Mouse (Mus musculus) adrenal gland, postnatal 25 days (tissue): ENCODE measurements around the gene Cntn1. TPM values are rescaled to one million over a fixed set of nuclear protein-coding genes. Genes with fewer than 3 reads are reported as not detected.
"Not testable (repeated sequence)": the region's sequence is repeated elsewhere in the genome, so short reads cannot be mapped to it uniquely, and the experiment has no call there.

Source experiments
- DNase-seq: peaks from one replicate; pipeline ENCODE4 v3.0.0; 2021; ENCODE audit warnings: mixed read lengths
- total RNA-seq: library from RNA; stranded (reverse); gene quantifications from 2 replicates; pipeline ENCODE4 v1.2.3, GENCODE M21; 2021

Cntn1 gene
- total RNA-seq, 1 experiment from 2014 or later: 3.2 TPM

- no peak for DNase-seq
These were observed 217.9 kb downstream of the Cntn1 start for GRCm38 (mm10) chr15:92268741-92269322.

GRCm38 (mm10) chr15:92271801-92272365 is 220.9 kb downstream of the Cntn1 start:
- DNase-seq: no peak

- no peak for DNase-seq
These were observed 225.9 kb downstream of the Cntn1 start for GRCm38 (mm10) chr15:92276826-92277225.

- no peak for DNase-seq
These were observed 227.0 kb downstream of the Cntn1 start for GRCm38 (mm10) chr15:92277984-92278383.

- no peak for DNase-seq
These were observed 230.0 kb downstream of the Cntn1 start for GRCm38 (mm10) chr15:92280966-92281365.

GRCm38 (mm10) chr15:92287616-92288015 is 236.7 kb downstream of the Cntn1 start:
- DNase-seq: no peak

GRCm38 (mm10) chr15:92296479-92296878 is 245.5 kb downstream of the Cntn1 start:
- no peak for DNase-seq

DNA sequence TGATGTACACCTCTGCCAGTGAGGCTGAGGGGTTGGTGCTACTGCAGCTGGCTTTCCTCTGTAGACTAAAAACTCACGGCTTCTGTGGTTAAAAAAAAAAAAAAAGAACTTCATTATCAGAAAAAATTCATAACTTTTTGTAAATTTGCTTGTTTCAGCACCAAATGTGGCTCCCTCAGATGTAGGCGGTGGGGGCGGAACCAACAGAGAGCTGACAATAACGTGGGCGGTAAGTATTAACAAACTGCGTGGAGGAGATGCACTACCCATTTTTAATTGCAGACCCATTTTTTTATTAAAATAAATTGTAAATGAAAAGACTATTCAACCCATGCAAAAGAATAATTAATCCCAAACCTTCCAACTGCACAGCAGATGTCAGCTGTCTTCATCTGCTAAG is 251.8 kb downstream of the Cntn1 start:
- no peak for DNase-seq

- DNase-seq: no peak
These were observed 253.3 kb downstream of the Cntn1 start for GRCm38 (mm10) chr15:92304221-92304620.

DNA sequence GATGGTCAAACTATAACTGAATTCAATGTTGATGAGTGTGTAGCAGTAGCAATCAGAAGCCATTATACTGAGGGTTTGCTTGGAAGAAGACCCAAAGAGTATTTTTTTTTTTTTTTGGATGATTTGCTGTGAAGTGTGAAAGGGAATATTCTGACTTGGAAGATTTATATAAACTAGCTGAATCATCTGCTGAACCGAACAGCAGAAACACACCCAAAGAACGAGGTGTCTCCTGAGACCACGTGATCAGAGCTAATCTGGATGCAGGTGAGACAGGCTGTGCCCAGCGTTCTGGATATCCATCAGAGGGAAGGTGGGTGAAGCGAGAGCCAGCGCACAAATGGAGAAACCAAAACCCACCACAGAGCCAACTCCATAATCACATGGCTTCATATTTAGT is 271.0 kb downstream of the Cntn1 start:
- no peak for DNase-seq

- no peak for DNase-seq
These were observed 276.1 kb downstream of the Cntn1 start for GRCm38 (mm10) chr15:92327111-92327510.

DNA sequence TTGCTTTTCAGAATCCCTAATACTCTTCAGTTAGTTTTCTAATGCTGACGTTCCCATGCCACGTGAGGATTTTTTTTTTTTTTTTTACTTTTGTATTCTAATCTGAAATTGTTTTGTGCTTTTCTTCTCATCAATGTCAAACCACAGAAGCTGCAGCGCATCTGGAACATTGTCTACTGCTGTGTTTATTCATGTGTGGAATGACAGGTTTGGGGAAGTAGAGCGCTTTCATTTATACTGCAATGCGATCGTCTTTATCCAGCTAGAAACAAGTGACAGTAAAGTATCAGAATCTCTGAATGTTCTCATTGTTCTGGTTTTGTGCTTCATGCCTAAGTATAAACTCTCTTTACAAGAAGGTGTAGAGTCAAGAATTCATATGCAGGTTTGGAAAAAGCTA is 289.3 kb downstream of the Cntn1 start:
- no peak for DNase-seq

GRCm38 (mm10) chr15:92341424-92341823 is 290.5 kb downstream of the Cntn1 start:
- DNase-seq: no peak

DNA sequence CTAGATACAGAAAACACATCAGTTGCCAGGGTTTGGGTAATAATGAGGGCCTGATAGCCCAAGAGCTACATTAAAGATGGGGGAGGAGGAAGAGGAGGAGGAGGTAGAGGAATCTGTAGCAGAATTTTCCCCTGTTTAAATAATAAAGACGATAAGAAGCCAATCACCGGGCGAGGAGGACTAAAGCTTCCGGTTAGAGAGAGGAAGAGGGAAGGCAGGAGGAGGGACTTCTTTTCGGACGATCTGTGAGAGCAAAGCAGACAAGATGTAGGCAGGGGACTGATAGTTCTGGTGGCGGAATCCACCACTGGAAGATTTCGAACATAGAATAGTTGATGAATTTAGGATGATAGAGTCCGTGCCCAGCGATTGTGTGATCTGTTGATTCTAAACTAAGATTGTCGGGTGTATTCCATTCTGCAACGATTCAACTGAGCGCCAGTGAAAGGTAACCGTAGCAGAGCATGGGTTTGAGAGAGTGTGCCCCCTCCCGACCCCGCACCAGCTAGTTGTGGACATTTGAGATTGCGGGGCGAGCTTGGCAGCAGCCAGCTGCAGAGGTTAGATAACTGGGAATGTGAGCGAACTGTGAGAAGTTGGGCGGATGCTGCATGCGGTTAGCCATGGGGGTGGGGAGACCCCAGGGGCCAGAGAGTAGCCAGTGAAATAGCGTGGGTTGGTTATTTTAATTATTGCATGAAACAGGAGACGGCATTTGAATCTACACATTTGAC is 293.3 kb downstream of the Cntn1 start:
- DNase-seq: no peak

DNA sequence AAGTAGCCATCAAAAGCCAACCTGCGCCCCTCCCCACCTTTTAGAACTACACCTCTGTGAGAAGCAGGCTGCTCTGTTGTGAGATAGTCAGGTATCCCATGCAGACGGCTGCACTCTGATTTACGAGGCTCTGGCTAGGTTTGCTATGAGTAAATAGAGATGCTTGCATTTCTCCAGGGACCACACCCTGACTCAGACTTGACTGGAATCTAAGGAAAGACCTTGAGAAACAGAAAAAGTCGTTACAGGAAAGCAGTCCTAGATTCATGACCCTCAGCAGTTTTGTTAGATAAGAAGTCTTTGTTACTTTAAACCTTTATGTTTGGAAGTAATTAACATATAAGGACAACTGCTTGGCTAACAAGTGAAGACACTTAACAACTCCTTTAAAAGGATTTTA is 296.5 kb downstream of the Cntn1 start:
- no peak for DNase-seq

GRCm38 (mm10) chr15:92347902-92348301 is 296.9 kb downstream of the Cntn1 start:
- no peak for DNase-seq

DNA sequence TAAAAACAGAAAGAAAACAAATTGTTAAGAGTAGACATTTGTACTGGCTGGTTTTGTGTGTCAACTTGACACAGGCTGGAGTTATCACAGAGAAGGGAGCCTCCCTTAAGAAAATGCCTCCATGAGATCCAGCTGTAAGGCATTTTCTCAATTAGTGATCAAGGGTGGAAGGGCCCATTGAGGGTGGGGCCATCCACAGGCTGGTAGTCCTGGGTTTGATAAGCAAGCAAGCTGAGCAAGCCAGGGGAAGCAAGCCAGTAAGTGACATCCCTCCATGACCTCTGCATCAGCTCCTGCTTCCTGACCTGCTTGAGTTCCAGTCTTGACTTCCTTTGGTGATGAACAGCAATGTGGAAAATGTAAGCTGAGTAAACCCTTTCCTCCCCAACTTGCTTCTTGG is 297.5 kb downstream of the Cntn1 start:
- DNase-seq: not testable (repeated sequence)

DNA sequence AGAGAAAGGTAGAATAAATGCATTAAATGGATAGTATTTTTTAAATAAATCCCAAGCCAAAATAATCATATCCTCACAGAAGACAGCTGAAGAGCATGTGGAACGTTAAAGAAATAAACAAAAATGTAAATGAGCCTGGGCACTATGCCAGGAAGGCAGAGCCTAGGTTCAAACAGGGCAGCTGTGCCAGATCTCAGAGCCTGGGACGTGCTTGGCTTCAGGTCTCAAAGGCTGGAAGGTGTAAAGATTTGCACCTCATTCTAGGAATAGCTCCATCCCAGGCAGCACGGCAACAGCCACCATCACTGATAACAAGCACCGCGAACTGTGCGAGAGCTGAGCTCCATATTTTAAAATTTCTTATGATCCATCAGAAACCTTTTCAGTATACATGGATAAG is 313.2 kb downstream of the Cntn1 start:
- DNase-seq: no peak

DNA sequence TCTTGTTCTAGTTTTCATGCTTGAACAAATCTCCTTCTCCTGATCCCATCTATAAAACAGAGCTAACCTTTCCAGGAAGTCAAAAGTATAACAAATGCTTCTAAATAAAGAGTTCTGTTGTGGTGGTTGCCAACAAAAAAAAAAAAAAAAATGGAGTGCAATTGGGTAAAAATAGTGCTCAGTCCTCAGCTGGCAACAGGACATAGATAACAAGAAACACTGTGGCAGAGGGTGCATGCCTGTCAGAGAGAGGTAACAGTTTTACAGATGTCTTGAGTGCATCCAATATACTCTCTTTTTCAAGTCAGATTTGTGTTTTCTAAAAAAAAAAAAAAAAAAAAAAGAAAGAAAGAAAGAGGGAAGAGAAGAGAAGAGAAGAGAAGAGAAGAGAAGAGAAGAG is 313.6 kb downstream of the Cntn1 start:
- no peak for DNase-seq
